Mouse (Mus musculus) yolk sac, embryonic 10.5 days (tissue): ENCODE data around the gene Ush2a.

Source experiments
- DNase-seq: peaks from one replicate; pipeline ENCODE4 v3.0.0-alpha.2; 2017; ENCODE audit warnings: low spot score

Ush2a gene

DNA sequence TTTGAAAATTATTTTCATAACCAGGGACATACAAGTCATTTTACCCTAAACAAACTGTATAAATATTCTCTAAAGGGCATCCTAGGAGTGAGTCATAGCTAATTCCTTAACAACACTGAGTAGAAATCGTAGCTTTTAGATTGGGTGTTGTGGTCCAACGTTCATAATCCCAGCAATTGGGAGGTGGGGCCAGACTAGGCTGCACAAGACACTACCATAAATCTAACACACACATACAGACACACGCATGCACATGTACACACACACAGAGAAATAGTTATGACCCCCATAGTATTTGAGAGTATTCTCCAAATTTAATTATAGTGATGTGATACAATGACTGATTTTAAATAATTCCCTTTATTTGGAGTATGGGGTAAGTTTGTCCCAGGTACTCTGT is 125.5 kb downstream of the Ush2a start:
- DNase-seq = no peak

DNA sequence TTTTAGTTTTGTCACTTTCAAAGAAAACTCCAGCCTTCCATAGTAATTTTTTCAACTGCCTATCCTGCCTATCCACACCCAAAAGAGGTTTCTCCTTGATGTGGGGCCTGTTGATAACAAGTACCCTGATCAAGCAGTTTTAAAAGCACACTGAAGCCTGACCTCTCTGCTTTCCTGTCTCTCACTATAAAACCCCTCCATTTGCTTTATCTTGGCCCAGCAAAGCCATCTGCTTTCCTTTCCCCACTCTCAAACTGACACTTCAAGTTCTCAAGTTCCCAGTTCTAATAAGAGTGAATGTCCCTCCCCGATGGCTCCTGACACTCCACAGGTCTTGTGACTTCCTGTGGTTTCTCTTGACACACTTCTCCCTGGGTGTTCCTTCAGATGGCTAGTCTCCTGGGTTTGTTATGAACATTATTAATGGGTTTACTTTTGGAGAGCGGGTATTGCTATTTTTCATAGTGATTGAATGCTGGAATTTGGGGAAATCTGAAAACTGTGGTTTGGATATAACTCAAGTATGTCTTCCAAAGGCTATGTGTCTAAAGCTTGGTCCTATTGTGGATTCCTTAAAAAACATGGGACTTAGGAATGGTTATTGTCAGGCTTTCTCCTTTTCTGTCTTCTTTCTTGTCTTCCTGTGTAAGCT is 126.1 kb downstream of the Ush2a start:
- no peak for DNase-seq

DNA sequence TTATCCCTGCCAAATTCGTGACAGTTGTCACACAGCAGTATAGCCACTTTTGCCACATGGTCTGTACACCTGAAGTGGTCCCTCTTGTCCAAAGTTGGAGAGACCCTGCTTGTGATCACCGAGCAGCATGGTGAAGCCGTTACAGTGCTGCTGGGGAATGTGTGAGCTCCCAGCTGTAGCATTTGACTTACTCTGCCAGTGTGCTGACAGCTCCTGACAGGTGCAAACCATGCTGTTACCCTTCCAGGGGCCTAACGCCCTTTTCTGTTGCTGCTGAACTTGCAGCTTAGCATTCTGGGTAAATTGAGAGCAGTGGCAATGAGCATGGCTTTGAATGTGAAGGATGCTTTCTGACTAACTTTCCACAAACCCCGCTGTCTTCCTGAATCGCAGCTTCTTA is 128.3 kb downstream of the Ush2a start:
- DNase-seq = no peak

DNA sequence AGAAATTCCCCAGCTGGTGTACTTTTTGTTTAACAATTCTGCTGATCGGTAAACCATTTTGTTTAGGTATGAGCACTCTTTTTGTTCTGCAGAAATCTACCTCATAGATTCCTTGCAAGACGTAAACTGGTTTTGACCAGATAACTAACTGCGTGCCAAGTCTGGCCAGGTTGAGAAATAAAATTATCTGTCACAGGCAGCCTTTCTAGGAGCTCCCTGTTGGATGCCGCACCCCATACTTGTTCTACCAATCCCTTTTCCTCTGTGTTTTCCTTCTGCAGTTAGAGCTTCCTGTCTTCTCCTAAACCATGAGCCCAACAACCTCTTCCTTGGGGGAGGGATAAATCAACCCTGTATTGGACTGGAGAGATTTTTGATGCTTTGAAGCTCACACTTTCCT is 145.4 kb downstream of the Ush2a start:
- no peak for DNase-seq

DNA sequence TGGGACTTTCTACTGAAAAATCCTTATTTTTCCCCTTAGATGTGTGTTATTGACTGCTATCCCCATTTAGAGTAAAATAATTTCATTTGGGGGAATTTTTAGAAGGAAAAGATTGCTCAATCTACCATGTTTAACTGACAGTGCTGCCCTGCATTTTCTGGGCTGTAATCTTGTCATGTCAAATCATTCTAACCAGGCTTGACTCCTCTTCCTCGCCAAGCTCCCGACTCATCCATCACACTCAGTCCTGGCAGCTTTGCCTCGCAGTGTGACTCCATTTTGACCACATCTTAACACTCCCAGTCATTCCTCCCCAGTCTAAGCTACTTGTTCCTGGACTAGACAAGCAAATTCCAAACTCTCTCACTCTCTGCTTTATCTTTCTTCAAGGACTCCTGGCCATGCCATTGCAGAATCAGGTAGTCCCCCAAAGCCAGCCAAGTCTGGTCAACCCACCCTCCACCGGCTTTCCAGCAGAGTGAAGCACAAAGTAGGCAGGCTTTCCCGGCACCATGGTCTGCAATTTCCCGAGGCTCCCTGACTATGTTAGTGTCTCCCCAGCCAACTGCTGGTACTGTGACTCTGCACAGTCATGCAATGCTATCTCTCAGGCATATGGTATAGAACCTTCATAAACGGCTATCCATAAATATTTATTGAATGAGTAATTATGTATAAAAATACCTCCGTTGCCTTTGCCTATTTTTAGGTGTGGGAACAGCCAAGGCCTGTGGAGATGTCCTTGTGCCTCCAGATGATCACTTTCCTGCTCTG is 146.0 kb downstream of the Ush2a start:
- DNase-seq = no peak

DNA sequence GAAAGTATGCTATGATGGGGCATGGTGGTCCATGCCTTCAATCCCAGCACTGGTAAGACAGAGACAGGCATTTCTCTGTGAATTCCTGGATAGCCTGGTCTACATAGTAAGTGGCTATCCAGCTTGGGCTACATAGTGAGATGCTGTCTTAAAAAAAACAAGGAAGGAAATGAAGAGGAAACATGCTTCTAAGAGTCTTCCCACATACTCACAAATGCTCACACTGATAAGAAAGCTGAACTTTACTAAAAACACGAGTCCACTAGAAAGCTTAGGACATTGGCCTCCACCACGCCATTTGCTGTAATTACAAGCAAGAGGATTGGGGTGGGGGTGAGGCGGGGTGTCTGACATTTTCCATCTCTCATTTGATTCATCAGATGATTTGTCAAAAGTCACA is 148.7 kb downstream of the Ush2a start:
- no peak for DNase-seq

DNA sequence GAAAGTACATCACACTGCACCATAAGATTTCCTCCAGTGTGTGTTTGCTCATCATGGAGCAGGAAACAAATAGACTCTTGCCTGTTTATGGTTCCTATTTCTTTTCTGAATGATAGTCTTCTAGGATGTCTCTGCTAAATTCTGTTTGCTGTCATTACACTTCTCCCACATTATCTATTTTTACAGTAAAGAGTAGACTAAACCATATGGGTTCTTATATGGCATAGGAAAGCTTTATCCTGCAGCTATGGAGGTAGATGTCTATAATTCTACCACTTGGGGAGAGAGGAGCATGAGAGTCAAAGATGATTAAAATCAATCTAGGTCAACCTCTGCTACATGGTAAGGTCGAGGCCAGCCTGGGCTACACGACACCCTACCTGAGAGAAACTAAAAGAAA is 158.7 kb downstream of the Ush2a start:
- DNase-seq = no peak

DNA sequence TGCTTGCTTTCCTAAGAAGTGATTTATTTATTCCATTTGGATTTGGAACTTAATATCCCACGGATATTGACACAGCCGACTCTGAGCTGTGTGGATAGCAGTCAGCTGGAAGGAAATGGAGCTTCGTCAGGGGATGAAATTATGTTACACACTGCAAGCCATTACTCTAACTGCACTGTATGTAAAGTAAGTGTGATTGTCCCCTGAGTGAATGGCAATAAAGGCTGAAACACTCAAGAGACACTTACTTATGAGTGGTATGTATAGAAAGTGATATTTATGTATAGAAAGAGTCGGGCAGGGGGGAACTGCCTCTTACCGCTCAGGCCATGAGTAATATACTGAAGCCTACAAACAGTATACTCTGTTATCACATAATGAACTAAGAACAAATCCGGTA is 166.3 kb downstream of the Ush2a start:
- no peak for DNase-seq

DNA sequence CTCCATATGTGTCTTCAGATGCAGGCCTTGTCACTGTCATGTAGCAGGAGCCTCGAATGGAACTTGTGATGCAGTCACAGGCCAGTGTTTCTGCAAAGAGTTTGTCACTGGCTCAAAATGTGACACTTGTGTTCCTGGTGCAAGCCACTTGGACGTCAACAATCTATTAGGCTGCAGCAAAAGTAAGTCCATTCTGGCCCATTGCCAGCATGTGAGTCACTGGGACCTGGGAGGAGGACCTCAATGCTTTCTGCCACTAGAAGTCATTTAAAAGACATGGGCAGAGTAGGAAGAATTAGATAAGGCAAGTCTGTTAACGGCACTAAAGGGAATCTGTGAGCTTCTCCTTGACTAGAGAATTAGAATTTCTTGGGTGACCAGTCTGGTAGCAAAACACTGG is 168.9 kb downstream of the Ush2a start:
- no peak for DNase-seq

DNA sequence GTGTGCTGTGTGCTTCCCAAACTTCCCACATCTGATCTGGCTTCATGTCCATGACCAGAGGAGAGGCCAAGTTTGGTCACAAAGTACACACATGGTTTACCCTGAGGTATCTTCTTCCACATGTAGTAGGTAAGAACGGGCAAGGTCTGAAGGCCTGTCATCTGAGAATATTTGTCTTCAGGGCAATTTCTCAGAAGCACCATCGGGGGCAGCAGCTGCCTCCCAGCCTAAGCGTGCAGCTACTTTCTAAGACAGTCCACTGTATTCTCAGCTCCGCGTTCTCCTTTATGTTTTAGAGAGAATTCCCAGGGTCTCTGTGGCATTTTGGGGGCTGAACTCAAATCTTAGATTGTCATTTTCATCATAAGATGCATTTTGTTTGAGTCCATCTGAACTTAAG is 186.1 kb downstream of the Ush2a start:
- no peak for DNase-seq

DNA sequence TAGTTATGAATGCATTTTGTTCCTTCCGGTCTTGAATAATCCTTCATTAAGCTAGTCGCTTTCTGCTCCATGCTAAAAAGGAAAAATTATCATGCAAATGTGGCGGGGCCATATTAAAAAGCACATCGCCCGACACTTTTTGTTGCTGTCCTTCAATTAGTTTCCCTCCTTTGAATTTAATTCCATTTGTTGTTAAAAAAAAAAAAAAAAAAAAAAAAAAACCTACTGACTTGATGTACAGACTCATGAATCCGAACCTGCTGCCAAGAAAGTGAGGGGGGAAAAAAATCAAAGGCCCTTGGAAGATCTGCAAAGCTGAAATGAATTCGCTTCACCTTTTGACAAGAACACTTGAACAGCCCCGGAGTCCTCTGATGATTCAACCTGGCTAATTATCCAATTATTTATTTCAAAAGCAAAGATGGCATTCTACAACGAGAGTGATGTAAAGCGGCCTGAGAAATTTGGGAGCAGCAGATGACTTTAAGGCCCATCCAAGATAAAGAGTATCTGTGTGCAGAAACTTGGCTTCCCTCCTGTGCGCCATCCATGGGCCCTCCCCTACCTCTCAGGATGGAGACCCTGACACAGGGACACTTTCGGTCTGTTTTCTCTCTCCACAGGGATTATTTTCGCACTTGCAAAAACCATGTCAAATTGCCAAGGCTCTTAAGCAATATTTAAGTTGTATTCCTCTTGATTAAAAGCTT is 194.8 kb downstream of the Ush2a start:
- DNase-seq = no peak

DNA sequence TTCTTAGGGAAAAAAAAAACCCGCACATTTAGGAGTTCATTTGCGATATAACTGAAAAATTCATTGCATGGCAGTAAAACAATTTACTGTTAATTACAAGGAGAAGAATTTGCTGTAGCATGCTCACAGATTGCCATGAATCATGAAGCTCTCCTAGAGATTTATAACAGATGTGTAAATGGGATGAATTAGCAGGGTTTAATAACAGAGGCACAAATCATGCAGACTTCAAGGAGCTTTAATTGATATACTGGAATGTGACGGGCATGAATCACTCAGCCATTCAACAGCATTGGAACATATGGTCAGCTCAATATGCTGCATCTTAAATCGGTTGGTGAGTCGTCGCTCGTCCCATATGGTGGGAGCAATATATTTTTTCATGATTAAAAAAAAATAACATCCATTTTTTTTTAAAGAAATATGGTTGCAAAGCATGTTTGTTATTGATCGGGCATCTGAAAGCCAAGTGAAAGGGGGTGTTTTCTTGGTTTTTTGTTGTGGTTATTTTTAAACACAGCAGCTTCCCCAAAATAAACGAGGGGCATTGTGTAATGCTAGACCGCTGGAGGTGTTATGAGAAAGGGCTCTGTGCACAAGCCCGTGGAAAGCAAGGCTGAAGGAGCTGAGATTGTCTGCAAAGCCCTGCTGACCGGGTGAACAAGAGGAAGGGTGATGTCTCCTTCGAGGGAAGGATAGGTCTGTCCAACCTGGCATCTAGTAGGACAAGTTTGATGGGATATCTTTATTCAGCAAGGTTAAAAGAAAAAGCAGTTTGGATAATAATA is 195.6 kb downstream of the Ush2a start:
- no peak for DNase-seq

DNA sequence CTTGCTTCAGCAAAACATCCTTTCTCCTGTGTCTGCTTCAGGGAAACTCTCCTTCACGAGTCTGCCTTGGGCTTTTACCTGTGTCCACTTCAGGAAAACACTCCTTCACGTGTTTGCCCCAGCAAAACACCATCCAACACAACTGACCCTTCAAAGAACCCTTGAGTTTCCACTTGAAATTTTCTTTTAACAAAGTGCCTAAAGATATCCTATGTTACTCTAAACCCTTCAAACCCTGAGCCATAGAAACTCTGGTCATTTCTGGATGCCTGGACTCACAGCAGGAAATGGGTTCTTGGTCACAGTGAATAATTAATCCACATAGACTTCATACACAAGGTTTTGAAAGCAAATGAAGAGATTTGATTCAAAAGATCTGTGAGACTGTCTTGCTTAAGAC is 199.4 kb downstream of the Ush2a start:
- no peak for DNase-seq

DNA sequence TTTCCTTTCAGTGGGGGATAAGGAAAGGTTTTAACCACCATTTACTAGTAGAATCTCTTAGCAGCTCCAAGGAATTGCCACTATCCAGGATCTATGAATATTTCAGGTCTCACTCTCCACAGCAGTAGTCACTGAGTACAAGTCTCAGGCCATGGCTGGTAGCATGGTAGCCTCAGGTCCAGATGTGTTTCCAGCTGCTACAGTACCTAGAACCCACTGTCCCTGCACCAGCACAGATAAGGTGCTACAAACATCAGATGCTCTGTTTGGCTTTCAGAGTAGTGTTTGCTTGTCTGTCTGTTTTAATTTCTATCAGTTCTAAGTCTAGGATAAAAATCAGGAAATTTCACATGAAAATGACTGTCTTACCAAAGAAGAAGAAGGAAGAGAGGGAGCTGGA is 202.8 kb downstream of the Ush2a start:
- no peak for DNase-seq

DNA sequence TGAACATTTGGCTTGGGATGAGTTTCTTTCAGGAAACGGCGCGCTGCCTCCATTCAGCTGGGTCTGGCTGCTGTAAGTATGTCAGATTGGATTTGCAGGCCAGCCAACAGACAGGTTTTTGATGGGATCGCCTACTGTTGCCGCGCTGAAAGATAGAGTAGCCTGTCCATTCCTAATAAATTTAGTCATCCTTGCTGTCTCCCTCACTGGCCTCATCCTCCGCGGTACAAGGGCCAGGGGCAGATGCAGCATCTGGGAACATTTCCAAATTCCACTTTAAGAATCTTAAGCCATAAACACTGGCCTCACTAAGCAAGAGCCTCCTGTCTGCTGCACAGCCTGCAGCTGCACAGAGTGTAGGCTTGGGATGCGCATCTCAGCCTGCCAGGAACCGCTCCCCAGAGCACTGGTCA is 206.6 kb downstream of the Ush2a start:
- DNase-seq = peak; percentile 30

DNA sequence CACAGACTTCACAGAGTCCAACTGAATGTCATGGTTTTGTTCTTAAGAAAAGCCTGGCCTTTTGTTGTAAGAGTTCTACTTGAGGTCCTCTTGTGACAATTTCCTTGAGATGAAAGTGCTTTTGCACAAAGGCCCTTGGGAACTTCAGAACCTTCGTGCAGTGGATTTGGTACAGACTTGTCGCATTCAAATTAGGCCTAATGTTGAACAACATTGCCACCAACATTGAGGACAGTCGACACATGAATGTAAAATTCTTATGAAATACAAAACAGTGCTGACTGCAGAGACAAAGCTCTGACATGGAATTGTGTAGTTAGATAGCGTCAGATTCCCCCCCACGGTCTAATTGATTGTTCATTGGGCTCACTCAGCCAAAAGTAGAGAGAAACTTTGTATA is 243.1 kb downstream of the Ush2a start:
- DNase-seq = no peak

DNA sequence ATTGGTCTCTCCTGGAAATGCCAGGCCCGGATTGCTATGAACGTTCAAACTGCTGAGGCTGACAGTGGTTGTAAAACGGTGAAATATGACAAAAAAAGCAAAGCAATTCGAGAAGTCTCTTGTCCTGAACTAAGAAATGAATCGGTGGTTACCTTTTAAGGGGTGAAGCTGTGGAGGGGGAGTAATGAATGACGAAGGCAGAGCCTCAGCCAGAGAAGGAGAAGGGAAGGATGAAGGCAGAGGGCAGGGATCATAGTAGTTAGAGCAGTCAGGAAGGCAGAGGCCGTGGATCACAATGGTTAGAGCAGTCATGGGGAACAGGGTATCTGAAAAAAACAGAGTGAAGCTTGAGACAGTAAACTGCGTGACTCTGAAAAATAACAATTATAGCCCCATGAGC is 257.0 kb downstream of the Ush2a start:
- DNase-seq = no peak

DNA sequence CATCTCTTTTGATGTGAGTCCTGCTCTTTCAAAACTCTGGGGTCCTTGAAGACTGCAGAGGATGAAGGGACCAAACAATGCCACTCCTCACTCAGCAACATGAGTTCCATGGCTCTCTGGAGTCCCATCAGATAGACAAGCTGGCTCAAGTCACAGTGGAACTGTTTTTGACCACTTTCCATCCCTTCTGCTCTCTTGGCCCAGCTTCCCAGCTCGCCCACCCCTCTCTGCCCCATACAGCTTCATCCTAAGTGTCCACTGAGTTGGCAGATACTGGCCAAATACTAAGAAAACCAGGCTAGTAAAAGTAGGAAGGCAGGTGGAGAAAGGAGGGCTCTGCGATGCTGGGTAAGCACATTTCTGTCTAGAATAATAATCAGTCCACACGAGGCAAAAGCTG is 265.6 kb downstream of the Ush2a start:
- DNase-seq = no peak

DNA sequence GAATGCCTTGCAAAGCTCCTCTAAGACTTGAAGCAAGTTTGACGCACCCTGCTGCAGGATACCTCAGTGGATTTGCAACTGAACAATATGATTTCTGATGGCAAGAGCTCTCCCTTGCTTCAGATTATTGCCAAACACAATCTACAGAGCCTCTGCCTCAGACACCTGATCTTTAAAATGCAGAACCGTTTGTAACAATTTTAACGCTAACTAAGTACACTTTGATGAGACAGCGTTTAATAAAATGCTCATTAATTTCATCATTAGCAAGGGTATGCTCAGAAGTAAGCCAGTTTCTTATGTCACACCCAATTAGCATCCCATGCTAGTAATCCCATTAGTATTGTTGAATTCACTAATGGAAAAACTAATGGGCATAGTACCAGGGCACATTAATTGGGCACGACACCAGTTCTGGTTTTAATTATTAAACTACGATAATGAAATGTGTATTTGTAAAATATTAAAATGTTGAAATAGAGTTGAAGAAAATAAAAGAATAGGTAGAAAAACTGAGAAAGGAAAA is 267.8 kb downstream of the Ush2a start:
- no peak for DNase-seq

DNA sequence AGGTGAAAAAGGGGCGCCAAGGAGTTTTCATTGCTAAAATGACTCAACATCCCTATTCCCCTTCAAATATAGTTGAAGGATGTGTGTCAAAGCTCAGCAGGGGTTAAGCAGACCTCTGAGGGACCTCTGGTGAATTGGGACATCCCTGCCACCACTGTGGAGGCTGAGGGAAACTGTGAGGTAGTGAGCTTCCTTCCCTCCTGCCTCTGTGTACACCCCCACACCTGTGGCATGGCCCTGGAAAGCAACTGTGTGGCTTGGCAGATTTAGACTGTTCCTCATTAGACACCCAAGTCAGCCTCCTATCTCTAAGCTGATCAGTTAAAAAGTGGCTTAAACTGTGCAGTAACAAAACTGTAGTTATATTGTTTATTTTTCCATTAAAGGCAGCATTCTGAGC is 275.2 kb downstream of the Ush2a start:
- no peak for DNase-seq

DNA sequence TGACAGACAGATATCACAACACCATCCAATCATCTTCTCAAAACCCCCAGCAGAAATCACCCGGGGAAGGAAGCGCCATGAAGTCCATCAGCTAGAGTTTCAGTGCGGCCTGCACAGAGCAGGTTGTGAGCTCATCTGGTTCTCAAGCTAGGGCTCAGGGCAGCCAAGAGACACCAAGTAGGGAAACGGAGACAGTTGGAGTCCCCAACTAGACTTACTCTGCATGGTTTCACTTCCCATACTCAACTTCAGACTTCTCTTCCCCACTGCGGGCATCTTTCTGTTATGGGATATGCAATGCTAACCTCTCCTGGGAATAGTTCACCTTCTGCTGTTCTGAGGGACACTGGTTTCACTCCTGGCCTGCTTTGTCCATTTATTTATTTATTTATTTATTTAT is 277.8 kb downstream of the Ush2a start:
- DNase-seq = no peak

DNA sequence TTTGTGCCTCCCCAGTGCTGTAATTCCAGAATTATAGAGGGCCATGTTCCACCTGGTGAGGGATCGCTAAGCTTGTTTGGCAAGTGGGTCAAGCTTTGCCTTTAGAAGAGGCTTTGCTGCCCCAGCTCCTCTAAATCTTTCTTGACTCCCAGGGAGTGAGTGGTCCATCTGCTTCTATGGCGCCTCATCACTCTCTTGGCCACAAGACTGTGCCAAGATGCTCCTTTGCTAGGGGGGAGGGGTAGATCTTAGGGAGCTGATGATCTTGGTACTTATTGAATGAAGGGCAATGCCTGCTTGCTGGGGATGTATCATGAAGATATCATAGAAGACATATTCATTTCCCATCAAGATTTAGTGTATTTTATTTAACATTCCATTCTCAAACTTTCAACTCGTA is 279.7 kb downstream of the Ush2a start:
- DNase-seq = no peak
